ENCODE assay signal across 32 mouse cellular contexts in the genomic region with DNA sequence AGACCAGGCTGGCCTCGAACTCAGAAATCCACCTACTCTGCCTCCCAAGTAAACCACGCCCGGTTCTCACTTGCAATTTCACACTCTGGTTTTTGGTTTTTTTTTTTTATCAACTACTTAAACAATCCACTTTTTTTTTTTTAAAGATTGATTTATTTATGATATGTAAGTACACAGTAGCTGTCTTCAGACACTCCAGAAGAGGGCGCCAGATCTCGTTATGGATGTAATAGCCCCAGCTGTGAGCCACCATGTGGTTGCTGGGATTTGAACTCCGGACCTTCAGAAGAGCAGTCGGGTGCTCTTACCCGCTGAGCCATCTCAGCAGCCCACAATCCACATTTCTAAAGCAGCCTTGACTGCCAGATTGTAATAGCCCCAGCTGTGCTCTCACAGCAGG. TPM values are rescaled to one million over a fixed set of nuclear protein-coding genes. Genes with fewer than 3 reads are reported as not detected.
DNase-seq lines count a peak whose midpoint lies in the region; ATAC-seq and TF ChIP-seq lines count a peak whose summit lies in the region.
"Had no signal": no experiment of that assay in that cellular context is flagged by ENCODE, and none has a peak within 500 bp of the region (broad histone marks: within the 10 kb centered on the region; RNA-seq: fewer than 3 reads in every experiment).

No protein-coding gene starts in this region.

- WGBS in kidney, postnatal 0 days: 92% methylated on average over 8 of the region's 8 CpGs
- 81% methylated on average over 8 of the region's 8 CpGs for WGBS in liver, postnatal 0 days (ENCODE audit: insufficient replicate concordance)
- WGBS in small intestine, adult 2 months: 74% methylated on average over 8 of the region's 8 CpGs

- H3K4me3 ChIP-seq in kidney, postnatal 0 days (replicated peaks; ENCODE audit: low read depth, low read length): no peak overlapping the region
- no peak overlapping the region for H3K4me3 ChIP-seq in liver, postnatal 0 days (ENCODE audit: low read depth, low read length)
- no peak overlapping the region for H3K4me3 ChIP-seq in ES-Bruce4 (ENCODE audit: low read depth, low read length)
- H3K4me3 ChIP-seq in small intestine, adult 2 months (ENCODE audit: low read depth, low read length): no peak overlapping the region
- H3K4me3 ChIP-seq: embryonic facial prominence, embryonic 10.5 days; embryonic facial prominence, embryonic 15.5 days; forebrain, embryonic 13.5 days; heart, embryonic 12.5 days; hindbrain, embryonic 15.5 days; limb, embryonic 10.5 days; limb, embryonic 15.5 days; myocyte; neural tube, embryonic 12.5 days had no signal

- H3K9me3 ChIP-seq in kidney, postnatal 0 days (replicated peaks; ENCODE audit: low read length): no peaks in the 10 kb centered on the region
- no peaks in the 10 kb centered on the region for H3K9me3 ChIP-seq in liver, postnatal 0 days (ENCODE audit: low read length)
- H3K9me3 ChIP-seq in ES-Bruce4 (replicated peaks; ENCODE audit: control insufficient read depth, insufficient read depth, low read length, poor library complexity, severe bottlenecking): no peaks in the 10 kb centered on the region
- H3K9me3 ChIP-seq: embryonic facial prominence, embryonic 10.5 days; embryonic facial prominence, embryonic 15.5 days; forebrain, embryonic 13.5 days; heart, embryonic 12.5 days; hindbrain, embryonic 15.5 days; limb, embryonic 10.5 days; limb, embryonic 15.5 days; neural tube, embryonic 12.5 days had no signal

- ATAC-seq in kidney, postnatal 0 days (replicated peaks; ENCODE audit: low FRiP score, low read depth): no peak
- no peak for ATAC-seq in liver, postnatal 0 days
- ATAC-seq: activated CD4-positive, CD25-positive, alpha-beta regulatory T cell, adult 4 months; forebrain, embryonic 13.5 days; intestine, embryonic 16.5 days; midbrain, embryonic 16.5 days had no signal

- no peaks in the 10 kb centered on the region for H3K4me1 ChIP-seq in kidney, postnatal 0 days (replicated peaks; ENCODE audit: insufficient read depth, low read length)
- H3K4me1 ChIP-seq in liver, postnatal 0 days (ENCODE audit: insufficient read depth): no peaks in the 10 kb centered on the region
- no peaks in the 10 kb centered on the region for H3K4me1 ChIP-seq in ES-Bruce4 (ENCODE audit: control insufficient read depth, insufficient read depth, low read length)
- H3K4me1 ChIP-seq in small intestine, adult 2 months (ENCODE audit: control insufficient read depth, insufficient read depth, insufficient read length, low read length): no peaks in the 10 kb centered on the region
- H3K4me1 ChIP-seq: embryonic facial prominence, embryonic 10.5 days; embryonic facial prominence, embryonic 15.5 days; forebrain, embryonic 13.5 days; heart, embryonic 12.5 days; hindbrain, embryonic 15.5 days; limb, embryonic 10.5 days; limb, embryonic 15.5 days; neural tube, embryonic 12.5 days had no signal

- no peak for TF ChIP-seq EP300 in liver, postnatal 0 days (IDR thresholded peaks at IDR 0.05; ENCODE audit: low read depth)
- no peak for TF ChIP-seq EP300 in ES-Bruce4 (IDR thresholded peaks at IDR 0.05; ENCODE audit: insufficient read depth, low read depth, low read length)

- no peak overlapping the region for H3K27ac ChIP-seq in kidney, postnatal 0 days
- H3K27ac ChIP-seq in liver, postnatal 0 days (ENCODE audit: low read depth): no peak overlapping the region
- no peak overlapping the region for H3K27ac ChIP-seq in ES-Bruce4 (ENCODE audit: insufficient read depth, low read length)
- H3K27ac ChIP-seq in small intestine, adult 2 months (ENCODE audit: insufficient read depth, low read depth, low read length): no peak overlapping the region
- H3K27ac ChIP-seq: embryonic facial prominence, embryonic 10.5 days; embryonic facial prominence, embryonic 15.5 days; forebrain, embryonic 13.5 days; hindbrain, embryonic 15.5 days; limb, embryonic 10.5 days; limb, embryonic 15.5 days; neural tube, embryonic 12.5 days had no signal

- peak; percentile 41; the same call in 1 of the 2 replicates for TF ChIP-seq CTCF in kidney, postnatal 0 days (IDR thresholded peaks at IDR 0.05; ENCODE audit: low read depth)
- peak; percentile 39 for TF ChIP-seq CTCF in liver, postnatal 0 days (IDR thresholded peaks at IDR 0.05; ENCODE audit: low read depth)
- peak; percentile 11 for TF ChIP-seq CTCF in ES-Bruce4 (IDR thresholded peaks at IDR 0.05; ENCODE audit: low read depth, low read length)
- TF ChIP-seq CTCF in small intestine, adult 2 months (IDR thresholded peaks at IDR 0.05; ENCODE audit: extremely low read depth, insufficient read length, insufficient replicate concordance, low read depth, low read length): peak; percentile 12; the same call in 1 of the 2 replicates

- H3K27me3 ChIP-seq in kidney, postnatal 0 days (ENCODE audit: insufficient read depth, low read length): no peaks in the 10 kb centered on the region
- no peaks in the 10 kb centered on the region for H3K27me3 ChIP-seq in liver, postnatal 0 days (ENCODE audit: insufficient read depth, low read length)
- H3K27me3 ChIP-seq in ES-Bruce4 (ENCODE audit: control insufficient read depth, insufficient read depth, low read length, poor library complexity, severe bottlenecking): no peaks in the 10 kb centered on the region
- no peaks in the 10 kb centered on the region for H3K27me3 ChIP-seq in small intestine, adult 2 months (ENCODE audit: control insufficient read depth, insufficient read depth, low read length)
- H3K27me3 ChIP-seq: embryonic facial prominence, embryonic 15.5 days; forebrain, embryonic 13.5 days; heart, embryonic 12.5 days; hindbrain, embryonic 15.5 days; limb, embryonic 15.5 days; neural tube, embryonic 12.5 days had no signal

- no peak overlapping the region for H3K4me2 ChIP-seq in kidney, postnatal 0 days (ENCODE audit: low read length)
- no peak overlapping the region for H3K4me2 ChIP-seq in liver, postnatal 0 days (ENCODE audit: low read depth, low read length)
- H3K4me2 ChIP-seq: embryonic facial prominence, embryonic 15.5 days; forebrain, embryonic 13.5 days; heart, embryonic 12.5 days; hindbrain, embryonic 15.5 days; limb, embryonic 15.5 days; lung, embryonic 14.5 days; midbrain, embryonic 11.5 days; neural tube, embryonic 12.5 days had no signal

- TF ChIP-seq POLR2A in ES-Bruce4 (IDR thresholded peaks at IDR 0.05; ENCODE audit: insufficient read depth, low read length): no peak
- no peak for TF ChIP-seq POLR2A in small intestine, adult 2 months (IDR thresholded peaks at IDR 0.05; ENCODE audit: low read depth, low read length)

- no peak for DNase-seq in kidney, postnatal 0 days (ENCODE audit: low spot score)
- no peak for DNase-seq in kidney, postnatal 14 days
- no peak for DNase-seq in liver, postnatal 0 days
- no peak for DNase-seq in liver
- DNase-seq in urinary bladder, adult 2 months (ENCODE audit: low spot score): no peak
- DNase-seq in cerebellum, postnatal 14 days: no peak
- DNase-seq: adrenal gland, adult 2 months; cerebellum, adult 2 months; cerebellum, postnatal 25 days; gastrocnemius, postnatal 25 days; heart, adult 18-20 months; kidney, adult 9 months; kidney, postnatal 25 days; lung, embryonic 14.5 days; lung, postnatal 36 days; right cerebral cortex, postnatal 4 days; thymus, postnatal 4 days had no signal

- H3K36me3 ChIP-seq in kidney, postnatal 0 days (ENCODE audit: insufficient read depth, low read length): peaks cover 11% of the 10 kb centered on the region
- peaks cover 10% of the 10 kb centered on the region for H3K36me3 ChIP-seq in liver, postnatal 0 days (replicated peaks; ENCODE audit: insufficient read depth, low read length)
- peaks cover 2% of the 10 kb centered on the region; the same call in 1 of the 2 replicates for H3K36me3 ChIP-seq in ES-Bruce4 (ENCODE audit: control insufficient read depth, insufficient read depth, low read length, poor library complexity, severe bottlenecking)
- H3K36me3 ChIP-seq in small intestine, adult 2 months (ENCODE audit: control insufficient read depth, insufficient read depth, low read length): peaks cover 2% of the 10 kb centered on the region; the same call in 1 of the 2 replicates

- H3K9ac ChIP-seq in kidney, postnatal 0 days (ENCODE audit: low read depth, low read length): no peak overlapping the region
- H3K9ac ChIP-seq in liver, postnatal 0 days (replicated peaks): no peak overlapping the region
- no peak overlapping the region for H3K9ac ChIP-seq in ES-Bruce4 (ENCODE audit: low read depth, poor library complexity, severe bottlenecking)
- H3K9ac ChIP-seq: embryonic facial prominence, embryonic 15.5 days; forebrain, embryonic 13.5 days; heart, embryonic 12.5 days; hindbrain, embryonic 15.5 days; limb, embryonic 15.5 days; lung, embryonic 14.5 days; neural tube, embryonic 12.5 days had no signal

RNA-seq across cellular contexts. Expression of a gene that starts 23.5 kb away (rescaled TPM):
- polyA plus RNA-seq in kidney, postnatal 0 days (2015; fragmentation: Nextera tagmentation; extraction: Ambion mirVana): 151 and 163 TPM in 2 replicates
- polyA plus RNA-seq in liver, postnatal 0 days (2015; fragmentation: Nextera tagmentation; extraction: Ambion mirVana): 78.8 and 79.6 TPM in 2 replicates
- 155 and 167 TPM in 2 replicates for polyA plus RNA-seq in ES-Bruce4 (2011; ENCODE audit: insufficient read depth, insufficient read length, low read depth, missing spikeins)
- polyA plus RNA-seq in small intestine, adult 2 months (2012; rRNA removed): 2.7 and 3.6 TPM in 2 replicates
- 69.8 and 80.2 TPM in 2 replicates for polyA plus RNA-seq in urinary bladder, adult 2 months (2012; rRNA removed)

RNA-seq across cellular contexts. Expression of a gene that starts 32.3 kb away (rescaled TPM):
- polyA plus RNA-seq in kidney, postnatal 0 days (2015; fragmentation: Nextera tagmentation; extraction: Ambion mirVana): 19.6 and 21.8 TPM in 2 replicates
- polyA plus RNA-seq in liver, postnatal 0 days (2015; fragmentation: Nextera tagmentation; extraction: Ambion mirVana): 6.8 and 9.1 TPM in 2 replicates
- 25.4 and 27.1 TPM in 2 replicates for polyA plus RNA-seq in ES-Bruce4 (2011; ENCODE audit: insufficient read depth, insufficient read length, low read depth, missing spikeins)
- polyA plus RNA-seq in small intestine, adult 2 months (2012; rRNA removed): 0.84 and 1.5 TPM in 2 replicates
- polyA plus RNA-seq in urinary bladder, adult 2 months (2012; rRNA removed): 9.1 TPM in 2 replicates

RNA-seq across cellular contexts. Expression of a gene that starts 44.9 kb away (rescaled TPM):
- polyA plus RNA-seq in kidney, postnatal 0 days (2015; fragmentation: Nextera tagmentation; extraction: Ambion mirVana): 11.7 and 12.3 TPM in 2 replicates
- 3.1 and 3.3 TPM in 2 replicates for polyA plus RNA-seq in liver, postnatal 0 days (2015; fragmentation: Nextera tagmentation; extraction: Ambion mirVana)
- 75.1 and 75.2 TPM in 2 replicates for polyA plus RNA-seq in ES-Bruce4 (2011; ENCODE audit: insufficient read depth, insufficient read length, low read depth, missing spikeins)
- 6.4 and 19.5 TPM in 2 replicates for polyA plus RNA-seq in small intestine, adult 2 months (2012; rRNA removed)
- polyA plus RNA-seq in urinary bladder, adult 2 months (2012; rRNA removed): 7.5 and 10.4 TPM in 2 replicates

Comparison
In these comparisons a context has a peak if more than half of its experiments do, and no peak if none do; other contexts are left out.
1. RNA of a gene that starts 23.5 kb away (polyA plus RNA-seq): 155 to 167 TPM in ES-Bruce4, 151 to 163 TPM in kidney, postnatal 0 days, 69.8 to 80.2 TPM in urinary bladder, adult 2 months and 78.8 to 79.6 TPM in liver, postnatal 0 days; 2.7 to 3.6 TPM in small intestine, adult 2 months; every median in the first group is over 10 times any median in the second.
2. Peak in every context shown above with its lines, with median percentiles within 50 percentile points of each other: CTCF ChIP-seq.